Mouse (Mus musculus): ENCODE results near the gene Dnajc5.
"Not testable (repeated sequence)": the region's sequence is repeated elsewhere in the genome, so short reads cannot be mapped to it uniquely, and the experiment has no call there.

Gene Dnajc5

DNA sequence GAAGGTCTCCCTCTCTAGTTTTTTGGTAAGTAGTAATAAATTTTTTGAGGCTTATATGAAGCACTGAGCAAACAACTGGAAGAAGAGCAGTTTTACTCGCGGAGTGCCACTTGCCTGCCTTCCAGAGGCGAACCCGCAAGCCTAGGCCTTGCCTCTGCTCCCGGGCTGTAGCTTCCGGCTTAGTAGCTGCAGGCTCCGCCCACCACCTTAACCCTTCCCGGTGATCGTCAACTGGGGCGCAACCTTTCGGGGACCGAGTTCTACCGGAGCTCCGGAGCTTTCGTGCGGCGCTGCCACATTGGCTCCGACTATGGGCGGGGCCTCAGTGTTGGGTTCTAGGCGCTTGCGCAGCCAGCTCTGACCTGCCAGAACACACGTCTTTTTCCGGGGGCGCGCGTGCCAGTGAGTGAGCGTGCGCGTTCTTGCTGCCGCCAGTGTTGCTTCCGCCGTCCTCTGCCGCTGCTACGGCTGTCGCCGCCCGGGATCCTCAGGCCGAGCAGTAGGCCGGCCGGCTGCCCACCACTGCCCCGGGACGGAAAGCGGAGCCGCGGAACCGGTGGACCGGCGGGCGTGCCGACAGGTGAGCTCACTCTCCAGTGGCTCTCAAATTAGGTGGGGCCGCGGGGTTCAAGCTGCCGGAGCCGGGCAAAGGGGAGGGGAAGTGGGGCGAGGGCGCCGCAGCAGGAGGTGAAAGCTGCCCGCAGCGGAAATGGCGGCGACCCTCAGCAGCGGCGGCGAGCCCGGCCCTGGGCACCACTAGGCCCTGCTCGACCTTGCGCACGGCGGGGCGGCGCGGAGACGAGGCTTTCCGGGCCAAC is at the start of gene Dnajc5:
TSS of gene Dnajc5 (plus strand) at position 368 of the 818 bp plus-strand sequence.
- DNase-seq, result peak; percentile 99

DNA sequence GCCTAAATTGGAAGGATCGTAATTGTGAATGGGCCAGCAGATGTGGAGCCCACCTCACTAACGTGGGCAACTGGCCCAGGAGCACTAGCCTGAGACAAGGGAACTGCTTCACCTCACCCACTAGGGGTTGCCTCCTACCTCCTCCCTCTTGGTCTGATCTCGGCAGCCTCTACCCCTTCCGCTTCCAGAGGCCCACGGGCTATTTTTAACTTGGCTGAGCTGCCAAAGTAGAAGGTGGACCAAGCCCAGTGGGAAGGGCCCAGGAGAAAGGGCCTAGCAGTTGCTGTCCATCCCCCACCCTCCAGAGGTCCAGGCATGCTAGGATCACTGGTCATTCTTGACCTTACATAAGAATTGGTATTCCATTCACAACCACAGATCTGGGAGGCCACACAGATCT is 49.0 kb upstream of the Dnajc5 start:
- no peak for DNase-seq

- no peak for DNase-seq
These were observed 47.9 kb upstream of the Dnajc5 start for GRCm38 (mm10) chr2:181472256-181472827.

DNA sequence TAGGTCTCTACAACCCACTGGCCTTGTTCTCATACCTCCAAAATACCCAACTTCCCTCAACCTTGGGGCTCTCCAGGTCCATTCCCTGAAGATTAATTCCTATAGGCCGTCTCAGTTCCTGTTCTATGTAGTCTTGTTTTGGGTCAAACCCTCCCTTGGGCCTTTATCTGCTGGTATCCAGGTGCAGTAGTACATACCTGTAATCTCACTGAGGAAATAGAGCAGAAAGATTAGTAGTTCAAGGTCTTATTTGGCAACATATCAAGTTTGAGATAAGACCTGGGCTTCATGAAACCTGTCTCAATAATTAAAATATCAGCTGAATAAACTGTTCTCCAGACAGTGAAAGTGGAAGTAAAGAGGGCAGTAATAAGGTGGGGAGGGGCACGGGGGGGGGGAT is 37.2 kb upstream of the Dnajc5 start:
- DNase-seq, result no peak

DNA sequence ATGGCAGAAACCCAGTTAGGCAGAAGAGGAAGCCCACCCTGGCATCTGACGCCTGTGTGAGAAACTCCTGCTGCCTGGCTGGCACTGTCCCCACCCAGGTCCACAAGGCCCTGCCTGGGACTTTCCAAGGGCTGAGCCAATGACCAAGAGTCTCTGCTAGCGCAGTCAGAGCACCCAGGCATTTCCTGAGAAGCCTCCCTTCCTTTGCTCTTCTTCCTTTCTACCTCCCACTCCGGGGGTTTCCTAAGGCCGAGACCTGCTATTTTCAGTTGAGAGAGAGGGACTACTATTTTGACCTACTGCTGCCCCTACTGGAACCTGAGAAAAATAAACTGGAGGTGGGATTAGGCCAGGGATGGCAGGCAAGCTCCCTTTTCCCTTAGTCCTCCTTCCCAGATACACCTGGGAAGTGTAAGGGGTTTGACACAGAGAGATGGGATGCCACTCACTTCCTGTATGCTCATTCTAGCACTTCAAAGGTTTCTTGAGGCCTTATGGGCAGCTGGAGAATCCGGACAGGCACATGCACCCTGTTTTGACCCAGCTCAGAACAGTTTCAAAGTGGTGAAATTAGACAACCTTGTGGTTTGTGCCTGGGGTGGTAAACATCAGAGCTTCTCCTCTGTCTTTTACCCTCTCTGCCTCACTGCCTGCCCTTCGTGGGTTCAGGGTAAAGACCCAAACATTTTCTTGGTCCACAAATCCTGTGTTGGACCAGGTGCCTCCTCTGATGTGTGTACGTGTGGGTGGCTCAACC is 36.5 kb upstream of the Dnajc5 start:
- peak; percentile 60 for DNase-seq

DNA sequence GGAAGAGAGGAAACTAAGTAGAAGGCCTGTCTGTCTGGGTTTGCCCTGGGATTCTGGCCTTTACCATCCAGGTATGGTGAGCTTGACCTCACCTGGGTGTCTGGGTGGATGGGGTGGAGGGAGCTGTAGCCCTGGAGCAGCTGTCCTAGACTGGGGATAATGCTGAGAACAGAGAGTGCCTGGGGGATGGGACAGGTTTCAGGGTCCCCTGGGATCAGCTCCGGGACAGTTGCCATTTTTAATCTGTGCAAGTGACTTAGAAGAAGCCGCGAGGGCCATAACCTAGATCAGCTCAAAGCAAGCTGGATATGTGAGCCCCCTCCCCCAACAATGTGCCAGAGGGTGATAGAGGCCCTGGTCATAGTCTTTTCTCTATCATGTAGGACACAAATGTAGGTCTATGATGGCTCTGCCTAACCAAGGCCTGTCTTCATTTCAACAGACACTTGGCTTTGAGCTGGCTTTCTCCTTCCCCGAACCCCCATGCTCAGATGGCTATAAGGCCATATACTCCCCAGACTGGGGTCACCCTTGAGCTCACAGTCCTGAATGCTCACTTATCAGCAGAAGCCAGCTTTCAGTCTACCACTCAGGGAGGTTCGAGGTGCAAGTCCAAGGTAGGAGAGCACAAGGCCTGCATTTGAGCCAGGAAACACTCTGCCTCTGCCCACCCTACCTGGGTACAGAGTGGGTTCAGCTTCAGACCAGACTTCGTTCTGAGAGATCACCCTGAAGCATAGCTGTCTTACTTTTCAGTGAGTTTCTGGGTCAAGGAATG is 35.6 kb upstream of the Dnajc5 start:
- DNase-seq, result no peak

- DNase-seq, result peak; percentile 36
These were observed 34.5 kb upstream of the Dnajc5 start for GRCm38 (mm10) chr2:181485741-181486140.

DNA sequence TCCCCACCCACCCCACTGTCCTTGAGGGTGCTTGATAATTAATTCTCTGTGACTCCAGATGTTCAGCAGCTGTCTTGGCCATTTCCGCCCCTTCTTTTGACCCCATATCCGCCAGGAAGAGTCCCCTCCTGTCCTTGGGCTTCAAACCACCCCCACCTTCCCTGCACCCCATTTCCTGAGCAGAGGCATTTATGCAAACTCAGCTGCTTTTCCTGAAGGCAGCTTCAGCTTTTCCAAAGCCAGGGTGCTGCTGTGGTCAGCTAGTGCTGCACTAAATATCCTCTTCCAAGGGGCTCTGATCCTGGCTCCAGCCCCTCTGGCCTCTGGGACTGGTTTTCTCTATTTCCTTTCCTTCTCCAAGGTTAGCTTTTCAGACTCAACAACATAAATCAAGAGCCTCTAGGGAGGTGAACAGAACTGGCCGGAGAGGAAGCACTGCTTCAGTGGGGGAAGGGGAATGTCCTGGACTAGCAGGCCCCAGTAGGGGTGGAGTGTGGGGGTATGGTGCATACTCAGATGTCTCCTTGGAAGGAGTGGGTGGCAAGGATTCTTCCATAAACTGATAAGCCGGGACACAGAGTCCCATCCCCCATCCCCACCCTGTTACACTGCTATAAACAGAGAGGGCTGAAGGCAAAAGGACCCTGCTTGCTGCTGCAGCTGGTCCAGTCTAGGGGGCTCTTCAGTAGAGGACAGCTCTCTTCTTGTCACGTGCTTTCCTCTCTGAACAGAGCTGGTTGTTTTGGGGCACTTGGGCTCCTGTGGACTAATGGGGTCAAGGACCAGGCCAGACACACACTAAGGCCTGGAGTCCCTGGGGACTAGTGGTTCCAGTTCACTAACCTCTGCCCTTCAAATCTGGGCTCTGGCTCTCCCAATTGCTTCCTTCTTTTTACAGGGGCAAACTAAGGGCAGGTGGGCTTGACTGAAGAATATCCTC is 32.7 kb upstream of the Dnajc5 start:
- peak; percentile 80 for DNase-seq

DNA sequence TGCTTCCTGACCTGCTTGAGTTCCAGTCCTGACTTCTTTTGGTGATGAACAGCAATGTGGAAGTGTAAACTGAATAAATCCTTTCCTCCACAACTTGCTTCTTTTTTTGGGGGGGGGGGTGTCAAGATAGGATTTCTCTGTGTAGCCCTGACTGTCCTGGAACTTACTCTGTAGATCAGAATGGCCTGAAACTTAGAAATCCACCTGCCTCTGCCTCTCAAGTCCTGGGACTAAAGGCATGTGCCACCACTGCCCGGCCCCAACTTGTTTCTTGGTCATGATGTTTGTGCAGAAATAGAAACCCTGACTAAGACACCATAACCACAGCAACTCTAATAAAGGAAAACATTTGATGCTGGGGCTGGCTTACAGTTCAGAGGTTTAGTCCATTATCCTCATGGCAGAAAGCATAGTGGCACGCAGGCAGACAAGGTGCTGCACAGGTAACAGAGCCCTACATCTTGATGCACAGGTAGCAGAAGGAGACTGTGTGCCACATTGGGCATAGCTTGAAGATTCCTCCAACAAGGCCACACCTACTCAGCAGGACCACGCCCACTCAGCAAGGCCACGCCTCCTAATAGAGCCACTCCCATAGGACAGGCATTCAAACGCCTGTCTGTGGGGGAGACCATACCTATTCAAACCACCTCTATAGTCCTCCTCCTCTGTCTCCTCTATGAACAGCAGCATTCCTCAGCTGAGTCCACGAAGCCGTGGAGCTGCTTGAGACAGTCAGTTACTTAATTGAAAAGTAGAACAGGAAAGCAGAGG is 28.7 kb upstream of the Dnajc5 start:
- peak; percentile 27 for DNase-seq

- no peak for DNase-seq
These were observed 28.1 kb upstream of the Dnajc5 start for GRCm38 (mm10) chr2:181492206-181492605.

- DNase-seq, result no peak
These were observed 26.9 kb upstream of the Dnajc5 start, which contains the start of gene Abhd16b for GRCm38 (mm10) chr2:181493156-181493927. Abhd16b (plus strand) TSS chr2:181493206.

- DNase-seq, result no peak
These were observed 25.9 kb upstream of the Dnajc5 start for GRCm38 (mm10) chr2:181494266-181494945.

DNA sequence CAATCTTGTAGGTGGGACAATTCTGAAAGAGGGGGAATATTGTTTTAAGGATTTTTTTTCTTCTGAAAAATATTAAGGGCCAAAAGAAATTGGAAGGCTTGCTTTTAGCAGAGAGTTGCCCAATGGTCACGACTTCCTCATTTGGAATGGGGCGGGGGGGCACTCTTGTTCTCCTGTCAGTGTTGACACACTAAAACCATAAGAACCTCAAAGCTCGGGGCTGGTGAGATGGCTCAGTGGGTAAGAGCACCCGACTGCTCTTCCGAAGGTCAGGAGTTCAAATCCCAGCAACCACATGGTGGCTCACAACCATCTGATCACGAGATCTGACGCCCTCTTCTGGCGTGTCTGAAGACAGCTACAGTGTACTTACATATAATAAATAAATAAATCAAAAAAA is 24.4 kb upstream of the Dnajc5 start:
- DNase-seq, result not testable (repeated sequence)

DNA sequence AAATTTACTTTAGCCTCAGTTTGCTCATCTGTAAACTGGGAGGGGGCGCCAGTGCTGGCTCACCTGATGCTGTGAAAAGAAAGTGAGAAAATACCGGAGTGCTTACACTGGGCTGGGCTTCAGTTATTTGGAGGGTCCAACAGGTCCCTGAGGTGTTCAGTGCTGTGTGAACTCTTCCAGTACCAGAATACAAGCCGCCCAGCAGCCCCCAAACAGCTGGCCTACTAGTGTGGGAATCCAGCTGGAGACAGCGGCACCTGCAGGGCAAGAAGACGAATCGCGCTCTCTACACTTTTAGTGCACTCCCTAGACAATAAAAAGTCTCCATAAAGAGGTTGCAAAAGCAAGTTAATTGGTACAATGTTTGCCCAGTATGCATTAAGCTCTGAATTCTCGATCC is 24.0 kb upstream of the Dnajc5 start:
- DNase-seq, result peak; percentile 82

- DNase-seq, result peak; percentile 97
These were observed 23.3 kb upstream of the Dnajc5 start, which contains the start of gene Tpd52l2 for GRCm38 (mm10) chr2:181496831-181497547. Tpd52l2 (plus strand) TSS chr2:181497142.

DNA sequence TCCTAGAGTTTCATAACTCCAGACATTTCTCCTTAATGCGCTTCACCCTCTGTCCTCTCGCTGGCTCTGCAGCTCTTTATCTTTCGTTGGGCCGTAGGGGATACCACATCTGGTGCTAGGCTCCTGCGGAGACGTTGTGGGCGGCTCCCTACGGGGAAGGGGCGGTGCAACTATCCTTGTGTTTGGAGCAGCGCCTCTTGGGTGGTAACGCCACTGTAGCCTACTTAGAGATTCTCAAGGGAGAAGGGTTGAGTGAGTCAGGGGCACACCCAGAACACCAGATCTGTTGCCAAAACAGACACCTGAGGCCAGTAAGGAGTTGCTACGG is 22.8 kb upstream of the Dnajc5 start:
- DNase-seq, result peak; percentile 74

- no peak for DNase-seq
These were observed 21.6 kb upstream of the Dnajc5 start for GRCm38 (mm10) chr2:181498644-181499043.

DNA sequence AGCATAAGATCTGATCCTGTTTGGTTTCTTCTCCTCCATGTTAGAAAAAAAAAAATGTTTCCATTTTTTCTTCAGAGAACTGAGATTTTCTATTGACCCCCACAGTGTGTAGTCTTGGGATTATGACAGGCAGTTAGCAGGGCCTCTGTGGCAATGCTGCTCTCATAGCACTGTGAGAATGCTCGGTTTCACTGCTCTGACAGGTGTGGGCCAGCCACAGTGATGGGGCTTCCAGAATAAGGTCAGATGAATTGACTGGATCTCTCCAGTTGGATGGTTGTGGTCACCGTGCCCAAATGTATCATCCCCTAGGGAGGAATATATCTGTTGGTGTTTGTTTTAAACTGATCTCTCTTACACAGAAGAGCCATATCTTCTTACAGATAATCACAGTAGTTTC is 11.1 kb upstream of the Dnajc5 start:
- no peak for DNase-seq

DNA sequence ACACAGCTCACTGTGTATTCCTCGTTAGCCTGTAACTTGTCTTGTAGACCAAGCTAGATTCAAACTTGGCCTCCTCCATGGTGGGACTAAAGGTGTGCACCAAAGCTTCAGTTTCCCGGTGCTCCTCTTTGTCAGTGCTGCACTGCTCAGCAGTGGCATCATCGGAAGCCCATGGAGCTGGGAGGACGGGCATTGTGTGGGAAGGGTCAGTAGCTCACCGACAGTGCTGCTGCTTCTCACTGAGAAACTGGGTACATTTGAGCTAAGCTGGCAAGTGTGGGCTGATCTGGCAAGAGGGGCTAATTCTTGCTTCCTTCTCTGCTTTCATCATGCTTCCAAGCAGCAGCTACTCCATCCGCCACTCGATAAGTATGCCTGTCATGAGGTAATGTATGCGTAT is 9.1 kb upstream of the Dnajc5 start:
- DNase-seq, result no peak

All from embryo, embryonic 11 days (tissue).